Mouse (Mus musculus) heart, postnatal 25 days (tissue): Measurements from ENCODE around the gene Thsd7b. TPM values are rescaled to one million over a fixed set of nuclear protein-coding genes. Genes with fewer than 3 reads are reported as not detected.
"Not testable (repeated sequence)": the region's sequence is repeated elsewhere in the genome, so short reads cannot be mapped to it uniquely, and the experiment has no call there.

Experiments used
- DNase-seq: peaks from one replicate; pipeline ENCODE4 v3.0.0; 2022; ENCODE audit warnings: low spot score
- intact Hi-C: fragments of 180-260 bp; cut with DNase I; formaldehyde crosslinking; loops from one replicate; pipeline ENCODE4 v1.15.1; 2025
- total RNA-seq, 2 experiments: library from RNA; stranded (reverse); gene quantifications; 2 replicates each; pipeline ENCODE4 v1.2.3; 2021

The Thsd7b gene
- total RNA-seq, 2 experiments from 2014 or later, result 0.10 to 0.25 TPM

- intact Hi-C loops, result no loop called here
Observed at GRCm38 (mm10) chr1:129780589-129780988, 507.5 kb downstream of the Thsd7b start.

GRCm38 (mm10) chr1:129798519-129798918 lies 525.4 kb downstream of the Thsd7b start:
- DNase-seq, result no peak
- intact Hi-C loops, result no loop called here

More at GRCm38 (mm10) chr1:129780589-129780988, 507.5 kb downstream of the Thsd7b start:
- DNase-seq, result no peak

GRCm38 (mm10) chr1:129826927-129827326 lies 553.8 kb downstream of the Thsd7b start:
- no peak for DNase-seq
- intact Hi-C loops, result no loop called here

- intact Hi-C loops, result no loop called here
- no peak for DNase-seq
Observed at GRCm38 (mm10) chr1:129837324-129837723, 564.2 kb downstream of the Thsd7b start.

- intact Hi-C loops, result no loop called here
- peak; percentile 5 for DNase-seq
Observed at GRCm38 (mm10) chr1:129837776-129838175, 564.7 kb downstream of the Thsd7b start.

- intact Hi-C loops, result no loop called here
- DNase-seq, result no peak
Observed at GRCm38 (mm10) chr1:129838486-129838885, 565.4 kb downstream of the Thsd7b start.

- DNase-seq, result no peak
- intact Hi-C loops, result loop anchor here (5.0 kb wide), 2 partner anchors 349 to 529 kb away; no protein-coding TSS in a partner anchor
Observed at GRCm38 (mm10) chr1:129843416-129843815, 570.3 kb downstream of the Thsd7b start.

- intact Hi-C loops, result no loop called here
- DNase-seq, result no peak
Observed at GRCm38 (mm10) chr1:129850007-129850564, 577.0 kb downstream of the Thsd7b start.

GRCm38 (mm10) chr1:129867714-129868113 lies 594.6 kb downstream of the Thsd7b start:
- intact Hi-C loops, result no loop called here

GRCm38 (mm10) chr1:129874355-129874754 lies 601.3 kb downstream of the Thsd7b start:
- intact Hi-C loops, result no loop called here
- DNase-seq, result no peak

More at GRCm38 (mm10) chr1:129867714-129868113, 594.6 kb downstream of the Thsd7b start:
- DNase-seq, result no peak

- intact Hi-C loops, result no loop called here
- DNase-seq, result no peak
Observed at GRCm38 (mm10) chr1:129887861-129888260, 614.8 kb downstream of the Thsd7b start.

GRCm38 (mm10) chr1:129898121-129898520 lies 625.0 kb downstream of the Thsd7b start:
- DNase-seq, result no peak
- intact Hi-C loops, result no loop called here

GRCm38 (mm10) chr1:129915484-129915883 lies 642.4 kb downstream of the Thsd7b start:
- no peak for DNase-seq
- intact Hi-C loops, result no loop called here

- intact Hi-C loops, result no loop called here
Observed at GRCm38 (mm10) chr1:129917568-129917967, 644.5 kb downstream of the Thsd7b start.

GRCm38 (mm10) chr1:129919385-129919784 lies 646.3 kb downstream of the Thsd7b start:
- DNase-seq, result no peak
- intact Hi-C loops, result no loop called here

More at GRCm38 (mm10) chr1:129917568-129917967, 644.5 kb downstream of the Thsd7b start:
- DNase-seq, result no peak

GRCm38 (mm10) chr1:129931003-129931402 lies 657.9 kb downstream of the Thsd7b start:
- no peak for DNase-seq
- intact Hi-C loops, result no loop called here

GRCm38 (mm10) chr1:129943116-129943515 lies 670.0 kb downstream of the Thsd7b start:
- DNase-seq, result no peak
- intact Hi-C loops, result no loop called here

GRCm38 (mm10) chr1:129947026-129947425 lies 673.9 kb downstream of the Thsd7b start:
- no peak for DNase-seq
- intact Hi-C loops, result no loop called here

- intact Hi-C loops, result no loop called here
- no peak for DNase-seq
Observed at GRCm38 (mm10) chr1:129955478-129955877, 682.4 kb downstream of the Thsd7b start.

GRCm38 (mm10) chr1:129956625-129957024 lies 683.5 kb downstream of the Thsd7b start:
- DNase-seq, result no peak
- intact Hi-C loops, result no loop called here

GRCm38 (mm10) chr1:129959352-129959751 lies 686.2 kb downstream of the Thsd7b start:
- DNase-seq, intact Hi-C loops: not testable (repeated sequence)

- DNase-seq, result no peak
- intact Hi-C loops, result no loop called here
Observed at GRCm38 (mm10) chr1:129963166-129963565, 690.1 kb downstream of the Thsd7b start.
